Mouse (Mus musculus) brain, embryonic 14.5 days (tissue): ENCODE data around the gene Aldh2.

ENCODE experiments used
- CTCF ChIP-seq: fragments of 200-500 bp; IDR thresholded peaks from 2 replicates; pipeline ENCODE4 v1.5.1; 2012; ENCODE audit warnings: inconsistent platforms, mild to moderate bottlenecking, moderate library complexity, borderline replicate concordance; ENCODE audit not compliant: insufficient read depth, insufficient read length; ENCODE audit errors: extremely low read depth
- POLR2A ChIP-seq: fragments of 200-500 bp; IDR thresholded peaks from 2 replicates; pipeline ENCODE4 v1.6.1; 2012; ENCODE audit warnings: mild to moderate bottlenecking, inconsistent platforms, borderline replicate concordance; ENCODE audit not compliant: poor library complexity, insufficient read depth, insufficient read length, severe bottlenecking; ENCODE audit errors: extremely low read depth

DNA sequence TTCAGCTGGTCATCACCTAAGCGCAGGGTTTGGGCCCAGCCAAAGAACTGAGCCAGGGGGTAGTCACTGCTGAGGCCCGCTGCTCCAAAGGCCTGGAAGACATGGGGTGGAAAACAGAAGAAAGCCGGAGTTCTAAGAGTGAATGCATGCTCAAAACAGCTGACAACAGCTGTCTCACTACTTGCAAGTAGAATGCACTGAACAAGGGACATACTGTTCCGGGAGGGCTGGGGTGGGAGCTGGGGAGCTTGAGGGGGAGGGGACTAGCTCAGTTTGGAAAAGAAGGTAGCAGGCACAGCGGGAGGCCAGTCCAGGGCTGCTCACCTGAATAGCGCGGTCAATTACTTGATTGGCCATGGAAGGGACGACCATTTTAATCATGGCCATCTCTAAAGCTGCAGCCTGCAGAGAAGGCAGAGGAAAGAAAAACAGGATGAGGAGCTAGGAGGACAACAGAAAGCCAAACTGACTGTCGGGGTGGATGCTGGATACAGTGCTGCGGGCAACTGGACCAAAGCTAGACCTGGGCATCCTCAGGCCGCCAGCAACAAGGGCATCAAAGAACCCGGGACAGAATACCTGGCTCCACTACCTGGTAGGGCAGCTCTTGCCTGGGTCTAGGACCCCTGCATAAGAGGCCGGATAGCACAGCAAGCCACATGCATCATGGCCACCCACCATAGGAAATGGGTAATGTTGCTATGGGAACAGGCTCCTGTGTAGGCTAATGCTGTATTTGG is 5.4 kb upstream of the Aldh2 start:
- no peak for TF ChIP-seq CTCF
- no peak for TF ChIP-seq POLR2A
